Mouse (Mus musculus): Measurements from ENCODE around the gene Lrrc41. TPM values are rescaled to one million over a fixed set of nuclear protein-coding genes. Genes with fewer than 3 reads are reported as not detected.

Gene Lrrc41
- polyA plus RNA-seq, 1 experiment from 2014 or later = 65.3 TPM

- Histone ChIP-seq H3K27me3 (replicated peaks) (no peaks in the 10 kb centered on the region), H3K9ac (no peak overlapping the region), H3K4me2 (no peak overlapping the region), H3K4me3 (replicated peaks) (no peak overlapping the region), H3K36me3 (0 out of 2 replicates have a peak, but pooled peaks cover 3% of the 10 kb centered on the region), H3K27ac (no peak overlapping the region), H3K4me1 (no peaks in the 10 kb centered on the region), H3K9me3 (no peaks in the 10 kb centered on the region)
- 0 out of 2 replicates have a peak, but pooled peaks have one; percentile 22 for ATAC-seq (ENCODE audit: insufficient read depth, low FRiP score, low read depth)
- 47% methylated on average over 13 of the region's 13 CpGs for WGBS
These were observed 62.4 kb downstream of the Lrrc41 start for GRCm38 (mm10) chr4:116137421-116137996.

- H3K9me3 ChIP-seq = no peaks in the 10 kb centered on the region
- ATAC-seq (ENCODE audit: insufficient read depth, low FRiP score, low read depth) = no peak
- no peak overlapping the region for H3K4me2 ChIP-seq
- no peak overlapping the region for H3K27ac ChIP-seq
- no peaks in the 10 kb centered on the region for H3K27me3 ChIP-seq (replicated peaks)
- peaks cover 11% of the 10 kb centered on the region for H3K4me1 ChIP-seq
- no peak overlapping the region for H3K4me3 ChIP-seq (replicated peaks)
- WGBS = 73% methylated on average over 7 of the region's 7 CpGs
- H3K36me3 ChIP-seq = 0 out of 2 replicates have a peak, but pooled peaks cover 3% of the 10 kb centered on the region
- no peak overlapping the region for H3K9ac ChIP-seq
These were observed 65.9 kb downstream of the Lrrc41 start for GRCm38 (mm10) chr4:116140801-116141574.

- Histone ChIP-seq H3K27me3 (replicated peaks) (no peaks in the 10 kb centered on the region), H3K9me3 (no peaks in the 10 kb centered on the region), H3K36me3 (0 out of 2 replicates have a peak, but pooled peaks cover 3% of the 10 kb centered on the region), H3K4me2 (no peak overlapping the region), H3K9ac (no peak overlapping the region), H3K4me3 (replicated peaks) (no peak overlapping the region), H3K4me1 (peaks cover 11% of the 10 kb centered on the region), H3K27ac (no peak overlapping the region)
- WGBS = 80% methylated on average over 1 of the region's 1 CpGs
- ATAC-seq (ENCODE audit: insufficient read depth, low FRiP score, low read depth) = no peak
These were observed 66.7 kb downstream of the Lrrc41 start for GRCm38 (mm10) chr4:116141736-116142135.

DNA sequence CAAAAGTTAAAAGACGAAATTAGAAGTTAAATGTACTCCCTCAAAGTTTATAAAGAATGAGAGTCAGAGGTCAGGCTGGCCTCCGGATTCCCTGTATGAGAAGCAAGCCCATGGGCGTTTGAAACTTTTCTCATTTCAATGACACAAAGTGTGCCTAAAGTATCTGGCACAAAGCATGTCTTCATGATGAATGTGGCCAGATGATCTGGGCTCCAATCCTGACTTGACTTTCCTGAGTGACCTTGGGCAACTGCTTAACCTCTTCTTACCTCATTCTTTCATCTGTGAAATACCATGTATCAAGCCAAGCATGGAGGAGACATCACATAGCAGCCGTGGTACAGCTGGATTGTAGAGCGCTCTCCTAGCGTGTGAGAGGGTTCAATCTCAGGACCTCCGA lies 67.2 kb downstream of the Lrrc41 start:
- Histone ChIP-seq H3K9ac (no peak overlapping the region), H3K4me2 (no peak overlapping the region), H3K4me3 (replicated peaks) (no peak overlapping the region), H3K36me3 (no peaks in the 10 kb centered on the region), H3K4me1 (peaks cover 11% of the 10 kb centered on the region), H3K27ac (no peak overlapping the region), H3K27me3 (replicated peaks) (no peaks in the 10 kb centered on the region), H3K9me3 (no peaks in the 10 kb centered on the region)
- 76% methylated on average over 7 of the region's 7 CpGs for WGBS
- no peak for ATAC-seq (ENCODE audit: insufficient read depth, low FRiP score, low read depth)

DNA sequence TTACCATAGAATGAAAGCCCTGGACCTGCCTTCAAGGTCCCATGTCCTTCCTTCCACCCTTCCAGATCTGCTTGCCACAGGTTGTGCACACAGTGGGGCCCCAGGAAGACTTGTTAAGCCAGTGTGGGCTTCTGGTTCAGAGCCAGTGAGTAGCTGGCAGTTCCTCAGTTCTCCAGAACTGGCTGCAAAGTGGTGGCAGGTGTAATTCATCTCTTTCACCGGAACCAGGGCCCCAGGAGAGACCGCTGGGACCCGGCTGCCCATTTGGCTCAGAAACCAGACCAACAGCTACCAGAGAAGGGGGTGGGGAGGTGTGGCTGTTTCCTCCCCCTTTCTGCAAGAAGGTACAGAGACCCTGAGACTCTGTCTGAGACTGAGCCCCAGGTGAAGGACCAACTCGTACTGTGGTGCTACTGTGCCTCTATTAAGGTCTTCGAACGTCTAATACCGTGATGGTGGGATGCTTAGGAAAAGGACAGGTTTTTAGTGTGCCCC lies 68.3 kb downstream of the Lrrc41 start:
- peak overlapping the region; percentile 98 for H3K4me2 ChIP-seq
- peaks cover 11% of the 10 kb centered on the region for H3K4me1 ChIP-seq
- H3K27me3 ChIP-seq (replicated peaks) = no peaks in the 10 kb centered on the region
- no peaks in the 10 kb centered on the region for H3K36me3 ChIP-seq
- H3K27ac ChIP-seq = no peak overlapping the region
- no peak for ATAC-seq (ENCODE audit: insufficient read depth, low FRiP score, low read depth)
- H3K4me3 ChIP-seq (replicated peaks) = peak overlapping the region; percentile 73
- H3K9me3 ChIP-seq = no peaks in the 10 kb centered on the region
- H3K9ac ChIP-seq = no peak overlapping the region
- 9% methylated on average over 7 of the region's 7 CpGs for WGBS

- Histone ChIP-seq H3K27ac (no peak overlapping the region), H3K9ac (peak overlapping the region; percentile 53), H3K27me3 (replicated peaks) (no peaks in the 10 kb centered on the region), H3K4me3 (replicated peaks) (peak overlapping the region; percentile 73), H3K9me3 (no peaks in the 10 kb centered on the region), H3K4me1 (peaks cover 11% of the 10 kb centered on the region), H3K4me2 (peak overlapping the region; percentile 98), H3K36me3 (no peaks in the 10 kb centered on the region)
- peak; percentile 52; the same call in 1 of the 2 replicates for ATAC-seq (ENCODE audit: insufficient read depth, low FRiP score, low read depth)
- 1% methylated on average over 47 of the region's 47 CpGs for WGBS
These were observed 69.0 kb downstream of the Lrrc41 start for GRCm38 (mm10) chr4:116143891-116144717.

Other genes starting within 250 kb of the Lrrc41 start
- gene Mob3c, start 247.2 kb upstream of the Lrrc41 start, polyA plus RNA-seq (2015; fragmentation: Nextera tagmentation; extraction: Ambion mirVana) = 11.8 and 13.5 TPM in 2 replicates
- 43.1 and 58.5 TPM in 2 replicates for gene Mknk1, start 236.1 kb upstream of the Lrrc41 start, polyA plus RNA-seq (2015; fragmentation: Nextera tagmentation; extraction: Ambion mirVana)
- gene Kncn, start 190.9 kb upstream of the Lrrc41 start, polyA plus RNA-seq (2015; fragmentation: Nextera tagmentation; extraction: Ambion mirVana) = not detected in 2 replicates
- gene 6430628N08Rik, start 184.6 kb upstream of the Lrrc41 start, polyA plus RNA-seq (2015; fragmentation: Nextera tagmentation; extraction: Ambion mirVana) = not detected in 2 replicates
- gene Dmbx1, start 135.3 kb upstream of the Lrrc41 start, polyA plus RNA-seq (2015; fragmentation: Nextera tagmentation; extraction: Ambion mirVana) = 0.03 TPM in 1 of 2 replicates, not detected in the other
- gene Faah, start 57.3 kb upstream of the Lrrc41 start, polyA plus RNA-seq (2015; fragmentation: Nextera tagmentation; extraction: Ambion mirVana) = 14.8 and 19.8 TPM in 2 replicates
- 19.8 and 21.0 TPM in 2 replicates for gene Nsun4, start 21.4 kb upstream of the Lrrc41 start, polyA plus RNA-seq (2015; fragmentation: Nextera tagmentation; extraction: Ambion mirVana)
- gene Uqcrh, start 198 bp upstream of the Lrrc41 start, polyA plus RNA-seq (2015; fragmentation: Nextera tagmentation; extraction: Ambion mirVana) = 541 and 546 TPM in 2 replicates
- gene Rad54l, start 48.4 kb downstream of the Lrrc41 start, polyA plus RNA-seq (2015; fragmentation: Nextera tagmentation; extraction: Ambion mirVana) = 24.6 and 26.4 TPM in 2 replicates
- 50.0 and 52.9 TPM in 2 replicates for gene Pomgnt1, start 48.6 kb downstream of the Lrrc41 start, polyA plus RNA-seq (2015; fragmentation: Nextera tagmentation; extraction: Ambion mirVana)
- 2.4 and 3.1 TPM in 2 replicates for gene Lurap1, start 76.1 kb downstream of the Lrrc41 start, polyA plus RNA-seq (2015; fragmentation: Nextera tagmentation; extraction: Ambion mirVana)
- 47.5 and 50.8 TPM in 2 replicates for gene Tspan1, start 92.3 kb downstream of the Lrrc41 start, polyA plus RNA-seq (2015; fragmentation: Nextera tagmentation; extraction: Ambion mirVana)
- gene 1700042G07Rik, start 98.1 kb downstream of the Lrrc41 start, polyA plus RNA-seq (2015; fragmentation: Nextera tagmentation; extraction: Ambion mirVana) = not detected in 2 replicates
- not detected in 2 replicates for gene Gm49337, start 98.1 kb downstream of the Lrrc41 start, polyA plus RNA-seq (2015; fragmentation: Nextera tagmentation; extraction: Ambion mirVana)
- gene Pik3r3, start 146.3 kb downstream of the Lrrc41 start, polyA plus RNA-seq (2015; fragmentation: Nextera tagmentation; extraction: Ambion mirVana) = 9.3 and 12.2 TPM in 2 replicates

All from stomach, embryonic 15.5 days (tissue).